Mouse (Mus musculus): ENCODE results near the gene Ppm1g.

Ppm1g gene

GRCm38 (mm10) chr5:31190201-31190600, 30.3 kb downstream of the Ppm1g start:
- no peak for DNase-seq

GRCm38 (mm10) chr5:31188223-31188840, 32.2 kb downstream of the Ppm1g start:
- DNase-seq, result no peak

- DNase-seq, result no peak
Measured at GRCm38 (mm10) chr5:31183678-31184077, 36.8 kb downstream of the Ppm1g start.

- DNase-seq, result no peak
Measured at GRCm38 (mm10) chr5:31181183-31181770, 39.2 kb downstream of the Ppm1g start.

- peak; percentile 93 to 95 for DNase-seq
Measured at GRCm38 (mm10) chr5:31179766-31180630, 40.5 kb downstream of the Ppm1g start, which contains the start of the genes Gm29609 and Gtf3c2. Gm29609 (minus strand) TSS chr5:31179911. Gtf3c2 (minus strand) TSS chr5:31180144.

GRCm38 (mm10) chr5:31179301-31179765, 41.2 kb downstream of the Ppm1g start:
- no peak for DNase-seq

- peak in 1 of 2 experiments; percentile 34 for DNase-seq
Measured at GRCm38 (mm10) chr5:31168630-31169029, 51.9 kb downstream of the Ppm1g start.

GRCm38 (mm10) chr5:31164878-31165277, 55.6 kb downstream of the Ppm1g start:
- DNase-seq, result no peak

GRCm38 (mm10) chr5:31162462-31162861, 58.0 kb downstream of the Ppm1g start:
- DNase-seq, result no peak

GRCm38 (mm10) chr5:31154152-31154553, 66.3 kb downstream of the Ppm1g start, which contains the start of gene Mpv17:
Mpv17 (minus strand) TSS chr5:31154251.
- DNase-seq, result peak; percentile 90 to 92

GRCm38 (mm10) chr5:31153516-31154151, 66.9 kb downstream of the Ppm1g start:
- peak in 1 of 2 experiments; percentile 10 for DNase-seq

All from lung, adult 18-20 months (tissue).